Mouse (Mus musculus) neutrophil, adult 59 days (primary cell): Measurements from ENCODE around the gene A2ml1. TPM values are rescaled to one million over a fixed set of nuclear protein-coding genes. Genes with fewer than 3 reads are reported as not detected.

Source experiments
- total RNA-seq, 2 experiments: library from RNA; stranded (reverse); gene quantifications; 1 replicate in 1 of 2; 2 replicates in 1 of 2; pipeline ENCODE4 v1.2.4; 2023

A2ml1 gene
- total RNA-seq = not detected

GRCm38 (mm10) chr6:128581508-128581907 is at the start of gene A2ml1:
A2ml1 (minus strand) TSS chr6:128581608.

GRCm38 (mm10) chr6:128623433-128623832 is 42.0 kb upstream of the A2ml1 start, which contains the start of gene Klrb1a:
Klrb1a (minus strand) TSS chr6:128623533.

GRCm38 (mm10) chr6:128526601-128527000 is 54.8 kb downstream of the A2ml1 start, which contains the start of gene Pzp:
Pzp (minus strand) TSS chr6:128526720.

Other genes with a start within 250 kb of the A2ml1 start
- gene Tulp3, start 225.8 kb downstream of the A2ml1 start, total RNA-seq = under 1 TPM; 0.37 to 0.84 TPM
- gene Rhno1, start 218.7 kb downstream of the A2ml1 start, total RNA-seq = 10 to 100 TPM; 30.0 to 36.6 TPM
- 10 to 100 TPM; 48.9 to 56.7 TPM for gene Foxm1, start 218.6 kb downstream of the A2ml1 start, total RNA-seq
- gene Tex52, start 206.2 kb downstream of the A2ml1 start, total RNA-seq = not detected
- not detected for gene Gm44596, start 206.1 kb downstream of the A2ml1 start, total RNA-seq
- not detected for gene Nrip2, start 182.3 kb downstream of the A2ml1 start, total RNA-seq
- 10 to 100 TPM; 12.3 to 12.7 TPM for gene Itfg2, start 156.7 kb downstream of the A2ml1 start, total RNA-seq
- 10 to 100 TPM; 39.2 to 39.7 TPM for gene Fkbp4, start 142.9 kb downstream of the A2ml1 start, total RNA-seq
- gene Pzp, start 54.9 kb downstream of the A2ml1 start, total RNA-seq = not detected
- gene Klrb1a, start 41.9 kb upstream of the A2ml1 start, total RNA-seq = not detected
- under 1 TPM in 1 of 2 experiments, not detected in 1; 0.84 TPM for gene Clec2h, start 80.8 kb upstream of the A2ml1 start, total RNA-seq
- gene Klrb1, start 141.5 kb upstream of the A2ml1 start, total RNA-seq = not detected
- gene Klrb1c, start 207.6 kb upstream of the A2ml1 start, total RNA-seq = under 1 TPM in 1 of 2 experiments, not detected in 1; 0.33 TPM
- not detected for gene Gm44511, start 244.7 kb upstream of the A2ml1 start, total RNA-seq
- not detected for gene Klrb1b, start 244.7 kb upstream of the A2ml1 start, total RNA-seq